Mouse (Mus musculus): ENCODE results near the gene Tns1.

DNA sequence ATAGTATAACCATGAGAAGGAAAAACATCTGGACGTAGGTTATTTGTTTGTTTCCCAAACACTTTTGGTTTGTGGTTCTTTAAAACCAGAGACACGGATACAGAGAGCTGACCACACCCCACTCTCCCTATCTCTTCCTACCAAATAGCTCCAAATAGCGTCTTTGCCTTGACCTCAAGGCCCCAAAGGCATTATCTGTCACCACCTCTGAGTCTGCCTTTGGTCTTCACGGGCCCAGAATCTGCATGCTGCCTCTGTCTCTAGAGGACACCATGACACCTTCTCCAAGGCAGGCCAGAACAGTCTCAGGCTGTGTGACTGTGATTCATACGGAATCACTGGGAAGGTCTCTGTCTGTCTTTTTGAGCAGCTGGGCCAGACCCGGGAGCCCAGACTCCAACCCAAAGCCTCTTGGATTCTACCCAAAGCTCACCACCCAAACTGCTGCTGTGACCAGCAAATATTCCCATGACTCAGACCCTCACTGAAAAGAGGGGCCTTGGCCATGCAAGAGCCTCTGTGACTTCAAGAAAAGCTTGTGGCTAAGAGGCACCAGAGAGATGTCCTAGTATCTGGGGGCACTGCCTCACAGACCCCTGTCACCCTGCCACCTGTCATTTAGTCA, 11.2 kb upstream of the Tns1 start:
- TF ChIP-seq ZC3H11A (IDR thresholded peaks at IDR 0.05; ENCODE audit: low read depth, low read length) (no peak), POLR2A (IDR thresholded peaks at IDR 0.05; ENCODE audit: control insufficient read depth in 1 of 2, insufficient read depth in 1 of 2, low read depth in 1 of 2, low read length in 2 of 2, poor library complexity in 1 of 2) (no peak), CTCF (IDR thresholded peaks at IDR 0.05 in 2 of 3, conservative IDR thresholded peaks at IDR 0.05 in 1 of 3; ENCODE audit: control insufficient read depth in 1 of 3, insufficient read depth in 1 of 3, low read depth in 2 of 3, low read length in 3 of 3, poor library complexity in 1 of 3, severe bottlenecking in 1 of 3) (no peak), USF2 (IDR thresholded peaks at IDR 0.05; ENCODE audit: borderline replicate concordance in 1 of 2, insufficient read depth in 1 of 2, low read depth in 1 of 2, low read length in 2 of 2) (no peak), POLR2AphosphoS2 (IDR thresholded peaks at IDR 0.05; ENCODE audit: low read length) (no peak)
